Mouse (Mus musculus) R1 (cell line): Measurements from ENCODE around the gene Tomm40.

Source experiments
- DNase-seq: peaks from one replicate; pipeline ENCODE4 v3.0.0-alpha.2; 2018; ENCODE audit warnings: low read depth, low spot score

The Tomm40 gene

GRCm38 (mm10) chr7:19745971-19746370, 30.7 kb upstream of the Tomm40 start:
- no peak for DNase-seq

GRCm38 (mm10) chr7:19744590-19745385, 29.6 kb upstream of the Tomm40 start:
- peak; percentile 37 for DNase-seq

DNA sequence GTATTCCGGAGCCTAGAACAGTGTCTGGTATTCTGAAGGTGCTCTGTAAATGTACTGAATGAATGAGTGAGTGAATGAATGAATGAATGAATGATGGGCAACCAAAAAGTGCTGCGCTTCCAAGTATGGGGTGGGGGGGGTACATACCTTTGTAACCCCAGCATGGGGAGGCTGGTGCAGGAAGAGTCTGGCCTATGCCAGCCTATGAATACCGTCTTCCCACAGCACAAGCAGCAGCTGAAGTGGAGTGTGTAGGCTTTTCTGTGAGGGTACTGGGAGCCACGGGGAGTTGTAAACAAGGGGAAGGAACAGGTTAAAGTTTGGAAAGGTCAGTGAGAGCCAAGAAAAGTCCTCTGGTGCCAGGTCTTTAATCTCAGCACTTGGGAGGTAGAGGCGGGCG, 28.6 kb upstream of the Tomm40 start:
- no peak for DNase-seq

- peak; percentile 72 for DNase-seq
Observed at GRCm38 (mm10) chr7:19742468-19742867, 27.2 kb upstream of the Tomm40 start.

DNA sequence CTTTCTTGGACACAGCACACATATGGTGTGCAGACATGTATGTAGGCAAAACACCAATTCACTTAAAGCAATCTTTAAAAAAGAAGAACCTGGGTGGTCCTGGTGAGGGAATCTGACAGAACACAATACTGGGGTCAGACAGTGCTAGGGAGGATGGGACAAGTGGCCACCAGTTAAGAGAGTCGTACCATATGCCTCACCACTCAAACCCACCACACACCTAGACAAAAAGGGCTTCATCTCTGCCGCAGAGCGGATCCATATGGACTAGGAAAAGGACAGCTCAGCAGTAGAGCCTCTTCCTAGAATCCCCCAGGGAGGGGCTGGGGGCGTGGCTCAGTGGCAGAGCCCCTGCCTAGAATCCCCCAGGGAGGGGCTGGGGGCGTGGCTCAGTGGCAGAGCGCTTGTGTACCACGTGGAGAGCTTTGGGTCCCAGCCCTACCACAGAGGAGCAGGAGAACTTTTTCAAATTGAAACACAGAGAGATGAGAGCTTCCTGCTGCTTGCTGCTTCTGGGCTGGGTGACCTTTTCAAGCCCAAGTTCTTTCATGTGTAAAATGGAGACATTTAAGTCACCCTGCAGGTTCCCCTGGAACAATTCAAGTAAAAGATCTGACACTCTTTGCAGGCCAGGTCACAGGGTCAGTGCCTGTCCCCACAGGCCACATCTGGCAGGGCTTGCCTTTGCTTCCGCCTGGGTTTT, 26.2 kb upstream of the Tomm40 start:
- DNase-seq: peak; percentile 99

DNA sequence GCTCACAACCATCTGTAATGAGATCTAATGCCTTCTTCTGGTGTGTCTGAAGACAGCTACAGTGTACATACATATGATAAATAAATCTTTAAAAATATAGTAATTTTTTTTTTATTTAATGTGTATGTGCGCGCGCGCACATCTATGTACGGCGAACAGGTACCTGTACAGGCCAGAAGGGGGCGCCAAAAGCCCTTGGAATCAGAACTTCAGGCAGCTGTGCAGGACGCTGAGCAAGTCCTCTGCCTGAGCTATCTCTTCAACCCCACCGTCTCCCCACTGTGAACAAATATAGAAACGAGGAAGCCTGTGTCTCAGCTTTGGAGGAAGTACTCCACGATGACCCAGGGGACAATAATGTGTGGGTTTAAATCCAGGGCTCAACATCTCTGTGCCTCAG, 25.0 kb upstream of the Tomm40 start:
- DNase-seq: peak; percentile 82

- peak; percentile 68 for DNase-seq
Observed at GRCm38 (mm10) chr7:19738771-19739170, 23.5 kb upstream of the Tomm40 start.

DNA sequence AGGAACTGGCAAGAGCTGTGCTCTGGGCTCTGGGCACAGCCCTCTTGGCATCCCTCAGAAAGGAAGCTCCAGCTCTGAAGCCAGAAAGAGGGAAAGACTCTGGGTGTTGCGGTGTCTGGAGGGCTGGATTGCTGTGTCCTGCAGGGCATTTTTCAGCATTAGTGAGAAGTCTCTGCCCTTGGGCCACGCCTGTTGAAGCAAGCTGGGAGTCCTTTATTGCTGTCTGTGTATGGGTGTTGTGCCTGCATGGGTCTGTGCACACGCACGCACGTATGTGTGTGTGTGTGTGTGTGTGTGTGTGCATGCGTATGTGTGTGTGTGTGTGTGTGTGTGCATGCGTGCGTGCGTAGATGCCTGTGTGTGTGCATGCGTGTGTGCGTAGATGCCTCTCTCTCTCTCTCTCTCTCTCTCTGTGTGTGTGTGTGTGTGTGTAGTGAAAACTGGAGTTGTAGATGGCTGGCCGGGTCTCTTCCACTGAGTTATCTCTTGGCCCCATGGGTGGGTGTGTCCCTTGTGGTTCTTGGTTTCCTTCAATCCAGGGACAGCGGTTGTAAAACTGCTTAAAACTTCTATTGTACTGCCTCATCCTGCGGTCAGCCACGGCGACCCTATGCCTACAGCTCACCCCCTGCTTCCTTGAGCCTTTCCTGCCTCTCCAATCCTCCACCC, 21.3 kb upstream of the Tomm40 start:
- peak; percentile 26 for DNase-seq

DNA sequence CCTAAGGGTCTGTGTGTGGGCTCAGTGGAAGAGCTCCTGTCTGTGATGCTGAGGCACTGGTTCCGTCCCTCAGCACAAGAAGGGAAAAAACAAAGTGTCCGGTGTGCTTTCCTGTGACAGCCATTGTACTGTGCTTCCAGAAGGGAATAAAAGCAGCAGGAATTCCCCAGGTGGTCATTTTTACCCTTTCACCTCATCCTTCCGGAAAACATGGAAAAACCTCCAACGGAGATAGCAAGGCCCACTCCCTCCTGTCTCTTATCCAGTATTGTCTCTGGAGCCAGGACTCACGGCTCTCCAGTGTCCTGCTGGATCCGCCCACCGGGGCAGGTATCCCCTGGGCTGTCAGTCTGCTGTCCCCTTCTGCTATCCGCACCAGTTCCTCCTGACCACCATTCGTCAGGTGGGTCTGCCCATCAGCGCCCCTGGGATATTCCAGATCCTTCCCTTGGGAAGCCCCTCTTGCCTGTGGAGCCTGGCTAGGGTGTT, 19.0 kb upstream of the Tomm40 start:
- peak; percentile 70 for DNase-seq

DNA sequence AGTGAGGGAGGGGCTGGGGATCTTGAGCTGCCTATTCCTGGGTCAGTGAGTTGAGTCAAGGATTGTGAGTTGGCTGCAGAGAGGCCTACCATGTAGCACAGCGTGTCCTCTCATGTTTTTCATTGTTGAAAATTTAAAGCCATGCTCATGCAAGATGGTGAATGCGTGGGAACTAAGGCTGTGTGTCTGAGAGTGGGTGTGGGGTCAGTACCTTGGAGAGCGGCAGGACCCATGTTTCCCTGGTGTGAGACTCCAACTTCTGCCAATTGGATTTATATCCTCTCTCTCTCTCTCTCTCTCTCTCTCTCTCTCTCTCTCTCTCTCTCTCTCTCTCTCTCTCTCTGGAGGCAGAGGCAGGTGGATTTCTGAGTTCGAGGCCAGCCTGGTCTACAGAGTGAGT, 11.3 kb upstream of the Tomm40 start:
- DNase-seq: peak; percentile 37

GRCm38 (mm10) chr7:19724167-19724566, 8.9 kb upstream of the Tomm40 start:
- DNase-seq: no peak

- no peak for DNase-seq
Observed at GRCm38 (mm10) chr7:19722754-19723195, 7.5 kb upstream of the Tomm40 start.

- no peak for DNase-seq
Observed at GRCm38 (mm10) chr7:19719200-19719599, 4.0 kb upstream of the Tomm40 start.

- DNase-seq: peak; percentile 64
Observed at GRCm38 (mm10) chr7:19718297-19718952, 3.2 kb upstream of the Tomm40 start.

DNA sequence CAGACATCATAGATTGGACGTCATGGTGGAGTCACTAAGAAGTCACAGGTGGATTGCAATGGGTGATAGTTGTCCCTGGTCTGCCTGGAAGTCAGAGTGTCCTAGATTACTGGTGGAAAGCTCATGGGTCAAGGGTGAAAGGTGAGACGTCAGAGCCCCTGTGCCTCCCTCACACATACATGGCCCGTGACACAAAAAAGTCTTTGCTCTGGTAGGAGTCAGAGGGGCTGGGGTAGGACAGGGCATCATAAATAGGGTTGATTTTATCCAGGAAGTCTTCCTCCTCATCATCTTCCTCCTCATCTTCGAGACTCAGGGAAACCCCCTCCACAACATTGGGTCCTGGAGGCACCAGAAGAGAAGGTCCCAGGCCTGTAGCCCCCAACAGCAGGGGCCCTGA, 2.1 kb upstream of the Tomm40 start:
- DNase-seq: no peak

GRCm38 (mm10) chr7:19716822-19717221, 1.6 kb upstream of the Tomm40 start:
- DNase-seq: no peak

- no peak for DNase-seq
Observed at GRCm38 (mm10) chr7:19716055-19716682, 931 bp upstream of the Tomm40 start.

- DNase-seq: peak; percentile 54
Observed at GRCm38 (mm10) chr7:19714836-19715235, 402 bp downstream of the Tomm40 start.

DNA sequence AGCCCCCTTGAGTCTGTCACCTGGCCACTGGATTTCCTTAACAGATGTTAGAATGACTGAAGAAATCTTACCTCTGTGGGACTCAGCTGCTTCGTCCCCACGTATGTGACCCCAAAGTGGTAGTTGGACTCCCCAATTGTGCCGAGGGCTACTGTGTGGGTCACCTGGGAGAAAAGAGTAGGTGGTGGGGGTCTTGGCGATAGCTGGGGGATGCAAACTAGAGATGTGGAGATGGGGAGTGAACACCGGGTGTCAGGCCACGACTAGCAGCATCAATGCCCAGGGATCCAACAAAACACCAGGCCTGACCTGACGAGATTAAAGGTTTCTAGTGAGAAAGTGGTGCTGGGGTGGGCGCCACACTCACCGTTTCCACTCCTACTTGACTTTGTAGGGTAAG, 1.6 kb downstream of the Tomm40 start:
- DNase-seq: no peak

DNA sequence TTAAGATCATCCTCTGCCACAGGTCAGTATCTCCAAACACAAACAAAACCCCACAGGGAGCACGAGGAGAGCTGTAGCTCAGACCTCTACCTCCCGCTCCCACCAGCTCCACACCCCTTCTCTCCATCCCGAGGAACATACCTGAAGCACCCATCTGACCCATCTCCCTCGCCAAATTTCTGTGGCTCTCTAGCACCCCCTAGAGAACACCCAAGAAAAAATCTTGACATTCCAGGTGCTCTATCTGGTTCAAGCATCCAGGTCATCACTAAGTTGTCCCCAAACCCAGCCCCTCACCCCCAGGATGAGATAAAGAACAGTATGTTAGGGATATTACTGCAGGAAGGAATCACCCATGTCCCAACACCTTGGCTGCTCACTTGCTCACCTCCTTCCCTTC, 2.0 kb downstream of the Tomm40 start:
- peak; percentile 81 for DNase-seq

DNA sequence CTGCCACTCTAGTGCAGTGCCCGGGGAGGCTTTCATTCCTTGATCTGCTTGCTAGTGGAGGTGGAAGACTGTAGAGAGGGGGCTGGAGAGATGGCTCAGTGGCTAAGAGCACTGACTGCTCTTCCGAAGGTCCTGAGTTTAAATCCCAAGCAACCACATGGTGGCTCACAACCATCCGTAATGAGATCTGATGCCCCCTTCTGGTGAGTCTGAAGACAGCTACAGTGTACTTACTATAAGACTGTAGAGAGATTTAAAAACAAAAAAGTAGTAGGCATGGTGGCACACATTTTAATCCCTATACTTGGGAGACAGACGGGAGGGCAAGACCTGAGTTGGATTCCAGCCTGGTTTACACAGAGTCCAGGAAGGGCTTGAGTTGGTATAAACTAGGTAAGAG, 2.8 kb downstream of the Tomm40 start:
- peak; percentile 79 for DNase-seq
